Mouse (Mus musculus) G1E (cell line): Measurements from ENCODE around the gene Atp5e. TPM values are rescaled to one million over a fixed set of nuclear protein-coding genes. Genes with fewer than 3 reads are reported as not detected.

ENCODE experiments used
- ATAC-seq: 2 replicates; pipeline ENCODE4 v1.8.0; 2016; ENCODE audit warnings: mild to moderate bottlenecking; ENCODE audit not compliant: insufficient number of reproducible peaks, poor library complexity, low FRiP score, severe bottlenecking; ENCODE audit errors: extremely low read depth
- DNase-seq: peaks from one replicate; pipeline ENCODE4 v3.0.0; 2012; ENCODE audit warnings: low spot score
- H3K27me3 ChIP-seq: 2 replicates; pipeline ENCODE4 v1.6.1; 2012; ENCODE audit warnings: mild to moderate bottlenecking, low read length, inconsistent platforms; ENCODE audit not compliant: insufficient read depth
- H3K36me3 ChIP-seq: replicated peaks from 2 replicates; pipeline ENCODE3; 2012; ENCODE audit warnings: mild to moderate bottlenecking, inconsistent platforms
- H3K4me1 ChIP-seq: 2 replicates; pipeline ENCODE4 v1.6.1; 2012; ENCODE audit warnings: low read depth, low read length, inconsistent platforms, mixed read lengths; ENCODE audit not compliant: insufficient read depth
- H3K4me3 ChIP-seq: 2 replicates; pipeline ENCODE4 v1.5.1; 2012; ENCODE audit warnings: low read depth, mild to moderate bottlenecking, inconsistent platforms, low read length, moderate library complexity, mixed read lengths
- H3K9me3 ChIP-seq: replicated peaks from 2 replicates; pipeline ENCODE4 v1.6.1; 2012; ENCODE audit warnings: inconsistent platforms
- CTCF ChIP-seq: IDR thresholded peaks from 2 replicates; pipeline ENCODE4 v1.5.1; 2012; ENCODE audit warnings: low read depth, low read length, inconsistent platforms, mixed read lengths
- GATA1 ChIP-seq: IDR thresholded peaks from 2 replicates; pipeline ENCODE4 v1.6.1; 2012; ENCODE audit warnings: borderline replicate concordance, low read length, inconsistent platforms, mixed read lengths
- GATA2 ChIP-seq: IDR thresholded peaks from 2 replicates; pipeline ENCODE4 v1.6.1; 2012; ENCODE audit warnings: low read depth, low read length, inconsistent platforms, borderline replicate concordance
- POLR2AphosphoS5 ChIP-seq: IDR thresholded peaks from 2 replicates; pipeline ENCODE4 v1.6.1; 2012; ENCODE audit warnings: low read depth, low read length, inconsistent platforms; ENCODE audit not compliant: insufficient replicate concordance
- TAL1 ChIP-seq: conservative IDR thresholded peaks from 2 replicates; pipeline ENCODE4 v1.6.1; 2012; ENCODE audit warnings: low read depth, low read length, inconsistent platforms, mixed read lengths
- polyA plus RNA-seq: library from polyadenylated mRNA; stranded (reverse); fragments of >175 nt; gene quantifications from 2 replicates; pipeline ENCODE4 v1.2.3, GENCODE M21; 2012
- total RNA-seq, 2 experiments: library from RNA; stranded (forward) in 1 of 2; stranded (reverse) in 1 of 2; fragments of 200-1000 nt in 1 of 2; fragments of >200 nt in 1 of 2; fragmentation: Nextera tagmentation in 1 of 2; gene quantifications; 2 replicates each; pipeline ENCODE4 v1.2.3; 2014 to 2017

Atp5e gene
- total and polyA plus RNA-seq, 3 experiments: 3.1 to 38.8 (median 28.5) TPM

- Histone ChIP-seq H3K9me3 (peaks cover 3% of the 10 kb centered on the region; the same call in 1 of the 2 replicates), H3K4me1 (no peaks in the 10 kb centered on the region), H3K4me3 (no peak overlapping the region), H3K36me3 (no peaks in the 10 kb centered on the region), H3K27me3 (no peaks in the 10 kb centered on the region; the same call in 1 of the 2 replicates)
- DNase-seq: no peak
- no peak for TF ChIP-seq TAL1
- no peak for TF ChIP-seq CTCF
- no peak for TF ChIP-seq POLR2AphosphoS5
- no peak for TF ChIP-seq GATA2
- TF ChIP-seq GATA1: no peak
- no peak for ATAC-seq
Observed at GRCm38 (mm10) chr2:174500814-174501503, 37.1 kb upstream of the Atp5e start.

DNA sequence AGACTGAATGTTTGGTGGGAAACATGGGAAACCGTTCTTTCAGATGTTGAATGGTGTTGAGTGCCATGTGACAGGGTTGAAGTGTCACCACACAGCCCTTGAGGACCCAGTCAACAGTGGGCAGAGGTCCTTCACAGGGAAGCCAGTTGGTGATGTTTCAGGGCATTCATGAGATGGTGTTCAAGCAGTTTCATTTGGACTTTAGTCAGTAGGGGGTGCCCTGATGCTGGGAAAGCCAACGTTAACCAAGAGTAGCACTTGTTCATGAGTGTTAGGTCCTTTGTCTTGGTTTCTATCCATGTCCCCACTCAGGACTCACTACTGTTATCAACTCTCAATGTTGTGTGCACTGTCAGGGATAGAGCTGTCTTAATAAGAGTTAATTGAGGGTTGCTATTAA lies 29.0 kb upstream of the Atp5e start:
- ATAC-seq (no peak), DNase-seq (no peak)
- Histone ChIP-seq H3K27me3 (no peaks in the 10 kb centered on the region), H3K36me3 (no peaks in the 10 kb centered on the region), H3K9me3 (peaks cover 6% of the 10 kb centered on the region), H3K4me1 (no peaks in the 10 kb centered on the region), H3K4me3 (no peak overlapping the region)
- no peak for TF ChIP-seq POLR2AphosphoS5
- no peak for TF ChIP-seq CTCF
- no peak for TF ChIP-seq GATA1
- no peak for TF ChIP-seq GATA2

DNA sequence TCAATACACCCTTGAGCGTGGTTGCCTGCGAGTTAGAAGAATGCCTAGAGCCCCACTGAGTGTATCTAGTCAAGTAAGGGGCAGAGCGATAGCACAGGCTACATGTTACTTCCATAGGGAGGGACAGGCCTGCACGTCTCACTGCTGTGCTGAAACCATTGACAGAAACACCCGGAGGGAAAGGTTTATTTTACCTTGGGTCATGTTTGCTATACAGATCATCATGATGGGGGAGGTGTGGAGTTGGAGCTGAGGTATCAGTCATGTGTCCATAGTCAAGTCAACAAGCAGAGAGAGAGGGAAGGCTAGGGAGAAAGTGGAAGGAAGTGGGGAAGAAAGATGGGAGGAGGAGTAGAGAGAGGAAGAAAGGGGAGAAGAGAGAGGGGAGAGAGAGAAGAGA lies 23.1 kb upstream of the Atp5e start:
- DNase-seq: no peak
- no peak overlapping the region for H3K4me3 ChIP-seq
- H3K9me3 ChIP-seq: peaks cover 4% of the 10 kb centered on the region
- no peaks in the 10 kb centered on the region for H3K4me1 ChIP-seq
- peaks cover under 1% of the 10 kb centered on the region; the same call in 1 of the 2 replicates for H3K27me3 ChIP-seq
- no peak for TF ChIP-seq TAL1
- TF ChIP-seq POLR2AphosphoS5: no peak
- TF ChIP-seq GATA2: no peak
- no peak for TF ChIP-seq GATA1
- no peak for TF ChIP-seq CTCF
- H3K36me3 ChIP-seq: no peaks in the 10 kb centered on the region
- ATAC-seq: no peak

DNA sequence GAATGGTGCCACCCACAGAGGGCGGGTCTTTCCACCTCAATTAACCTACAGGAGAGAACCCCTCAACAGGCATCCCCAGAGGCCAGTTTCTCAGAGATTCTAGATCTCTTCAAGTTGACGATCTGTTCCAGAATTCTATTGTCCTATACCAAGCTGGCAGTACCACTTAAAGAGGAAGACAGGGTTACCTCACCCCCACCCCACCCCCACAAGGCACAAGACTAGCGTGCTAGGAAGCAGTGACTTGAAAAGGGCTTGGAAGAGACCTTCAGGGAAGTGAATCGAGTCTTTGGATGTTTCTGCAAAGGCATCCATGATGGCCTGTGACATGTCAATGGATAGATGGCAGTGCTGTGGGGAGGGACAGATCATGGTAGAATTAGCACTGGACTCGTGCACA lies 14.8 kb upstream of the Atp5e start:
- Histone ChIP-seq H3K4me1 (peaks cover 4% of the 10 kb centered on the region), H3K36me3 (no peaks in the 10 kb centered on the region), H3K9me3 (no peaks in the 10 kb centered on the region), H3K27me3 (peaks cover 7% of the 10 kb centered on the region), H3K4me3 (no peak overlapping the region)
- TF ChIP-seq GATA2 (no peak), GATA1 (no peak)
- DNase-seq: no peak
- ATAC-seq: no peak

DNA sequence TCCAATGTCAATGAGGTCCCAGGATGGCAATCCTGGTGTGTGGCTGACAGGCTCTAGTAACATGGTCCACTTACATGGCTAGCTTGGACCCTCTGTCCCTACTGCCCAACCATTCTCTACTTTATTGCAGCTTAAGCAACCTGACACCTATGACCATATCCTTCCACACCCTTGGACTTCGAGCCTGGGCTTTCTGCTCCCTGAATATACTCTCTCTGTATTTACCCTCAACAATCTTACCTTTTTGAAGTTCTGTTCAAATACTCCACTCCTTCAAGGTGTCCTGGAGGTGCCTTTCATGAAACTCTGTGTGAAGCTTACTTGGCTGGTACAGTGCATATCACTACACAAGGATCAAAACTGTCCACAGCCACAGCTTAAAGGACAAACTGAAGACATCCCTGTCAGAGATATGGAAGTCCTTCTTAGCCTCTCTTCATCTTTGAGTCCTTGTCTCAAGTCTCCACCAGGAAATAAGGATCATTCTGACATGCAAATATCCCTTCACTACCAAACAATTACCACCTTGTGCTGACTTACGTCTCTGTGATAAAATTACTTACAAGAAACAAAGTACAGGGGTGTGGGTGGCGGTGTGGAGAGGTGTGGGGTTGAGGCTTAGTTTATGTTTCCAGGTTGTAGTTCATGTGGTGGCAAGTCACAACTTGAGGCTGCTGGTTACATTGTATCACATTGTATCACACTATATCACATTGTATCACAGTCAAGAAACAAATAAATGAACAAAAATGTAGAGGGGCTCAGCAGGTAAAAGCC lies 13.8 kb upstream of the Atp5e start:
- H3K36me3 ChIP-seq: no peaks in the 10 kb centered on the region
- H3K27me3 ChIP-seq: peaks cover 7% of the 10 kb centered on the region
- H3K9me3 ChIP-seq: no peaks in the 10 kb centered on the region
- no peak overlapping the region for H3K4me3 ChIP-seq
- peaks cover 10% of the 10 kb centered on the region for H3K4me1 ChIP-seq
- no peak for DNase-seq
- no peak for ATAC-seq
- TF ChIP-seq GATA1 (no peak), GATA2 (no peak), CTCF (no peak), TAL1 (no peak), POLR2AphosphoS5 (no peak)

DNA sequence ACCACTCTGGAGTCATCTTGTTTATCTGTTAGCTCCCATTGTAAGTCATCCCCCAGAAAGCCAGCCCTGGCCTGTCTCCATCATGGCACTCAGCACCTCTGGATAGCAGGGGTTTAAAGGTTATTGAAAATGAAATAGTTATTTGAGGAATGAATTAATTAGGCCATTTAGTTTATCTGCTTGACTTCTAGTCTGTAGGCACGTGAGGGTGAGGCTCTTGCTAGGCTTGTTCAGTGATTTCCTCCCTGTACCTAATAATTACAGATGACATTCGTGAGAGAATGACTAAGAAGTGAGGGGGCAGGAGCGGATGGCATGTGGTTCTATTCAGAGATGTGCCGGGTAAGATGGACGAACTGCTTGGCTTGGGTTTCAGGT lies 9.6 kb upstream of the Atp5e start:
- DNase-seq (no peak), ATAC-seq (no peak)
- Histone ChIP-seq H3K9me3 (no peaks in the 10 kb centered on the region), H3K36me3 (peaks cover 34% of the 10 kb centered on the region), H3K27me3 (peaks cover 4% of the 10 kb centered on the region; the same call in 1 of the 2 replicates), H3K4me3 (peak overlapping the region; percentile 80), H3K4me1 (peaks cover 48% of the 10 kb centered on the region)
- TF ChIP-seq POLR2AphosphoS5 (no peak), GATA2 (no peak), CTCF (no peak), TAL1 (no peak), GATA1 (no peak)
